Comparison of ENCODE assay signal across 8 mouse cellular contexts in the genomic region with DNA sequence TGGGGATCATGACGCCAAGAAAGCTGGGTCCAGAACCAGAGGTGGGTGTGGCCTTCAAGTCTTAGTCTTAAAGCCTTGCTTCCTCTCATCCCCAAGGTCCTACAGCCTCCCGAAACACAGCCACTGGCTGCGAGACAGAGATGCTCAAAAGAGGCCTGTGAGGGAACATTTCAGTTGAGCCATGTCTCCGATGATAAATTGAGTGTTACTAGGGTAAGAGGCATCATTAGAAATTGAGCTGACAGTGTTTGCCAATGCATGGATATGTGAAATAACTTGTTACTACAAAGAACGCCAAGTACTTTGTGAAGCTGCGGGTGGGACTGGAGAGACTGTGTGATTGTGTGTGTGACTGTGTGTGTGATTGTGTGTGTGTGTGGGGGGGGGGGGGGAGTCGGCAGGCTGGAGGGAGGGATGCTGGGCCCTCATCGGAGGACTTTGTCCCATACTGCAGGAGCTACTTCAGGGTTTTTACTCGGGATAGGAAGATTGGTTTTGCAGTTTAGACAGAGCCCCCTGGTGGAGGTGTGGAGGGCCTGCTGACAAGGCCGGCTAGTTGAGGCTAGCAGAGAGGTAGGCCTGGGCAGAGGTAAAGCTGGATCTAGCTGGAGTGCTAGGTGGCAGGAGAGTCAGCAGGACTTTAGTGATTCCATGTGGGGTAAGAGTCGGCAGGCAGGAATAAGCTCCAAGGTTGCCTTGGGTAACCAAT. TPM values are rescaled to one million over a fixed set of nuclear protein-coding genes. Genes with fewer than 3 reads are reported as not detected.
DNase-seq lines count a peak whose midpoint lies in the region; ATAC-seq and TF ChIP-seq lines count a peak whose summit lies in the region.

No protein-coding gene starts in this region.

- no peaks in the 10 kb centered on the region for H3K36me3 ChIP-seq in embryonic facial prominence, embryonic 13.5 days
- H3K36me3 ChIP-seq in heart, embryonic 12.5 days: no peaks in the 10 kb centered on the region
- H3K36me3 ChIP-seq in kidney, postnatal 0 days (ENCODE audit: insufficient read depth, low read length): no peaks in the 10 kb centered on the region
- H3K36me3 ChIP-seq in liver, adult 2 months (ENCODE audit: control insufficient read depth, insufficient read depth, low read length): no peaks in the 10 kb centered on the region
- H3K36me3 ChIP-seq in testis, adult 2 months (ENCODE audit: control insufficient read depth, insufficient read depth, low read length): no peaks in the 10 kb centered on the region

- no peaks in the 10 kb centered on the region for H3K79me2 ChIP-seq in liver, adult 2 months (ENCODE audit: control insufficient read depth, insufficient read depth, low read length)

- in situ Hi-C loops in Patski (cut with MboI; ENCODE audit: low pct_unique_long_range_greater_than_20kb): loop anchor here (5.0 kb wide), 2 partner anchors 97 to 252 kb away; no protein-coding TSS in a partner anchor

- WGBS in embryonic facial prominence, embryonic 13.5 days: 54% methylated on average over 11 of the region's 11 CpGs
- WGBS in heart, embryonic 12.5 days: 52% methylated on average over 10 of the region's 11 CpGs
- 57% methylated on average over 11 of the region's 11 CpGs for WGBS in kidney, postnatal 0 days
- WGBS in liver, adult 2 months: 56% methylated on average over 11 of the region's 11 CpGs

- no peak for ATAC-seq in Patski
- peak; percentile 67; the same call in 1 of the 2 replicates for ATAC-seq in embryonic facial prominence, embryonic 13.5 days (ENCODE audit: insufficient number of reproducible peaks, insufficient read depth, low FRiP score, low TSS enrichment, low read depth)
- ATAC-seq in heart, embryonic 12.5 days (ENCODE audit: insufficient number of reproducible peaks, low FRiP score): peak; percentile 33; the same call in 1 of the 2 replicates
- 0 out of 2 replicates have a peak, but pooled peaks have one; percentile 40 for ATAC-seq in kidney, postnatal 0 days (replicated peaks; ENCODE audit: low FRiP score, low read depth)
- ATAC-seq in monocyte, adult 5-6 weeks (replicated peaks; ENCODE audit: insufficient number of reproducible peaks, low FRiP score, low TSS enrichment, poor library complexity, severe bottlenecking): peak; percentile 47; the same call in 1 of the 2 replicates

- no peak overlapping the region for H3K4me2 ChIP-seq in embryonic facial prominence, embryonic 13.5 days
- no peak overlapping the region for H3K4me2 ChIP-seq in heart, embryonic 12.5 days
- H3K4me2 ChIP-seq in kidney, postnatal 0 days (ENCODE audit: low read length): no peak overlapping the region

- H3K4me1 ChIP-seq in embryonic facial prominence, embryonic 13.5 days: no peaks in the 10 kb centered on the region
- H3K4me1 ChIP-seq in heart, embryonic 12.5 days (replicated peaks): no peaks in the 10 kb centered on the region
- 0 out of 2 replicates have a peak, but pooled peaks cover 5% of the 10 kb centered on the region for H3K4me1 ChIP-seq in kidney, postnatal 0 days (replicated peaks; ENCODE audit: insufficient read depth, low read length)
- H3K4me1 ChIP-seq in liver, adult 2 months (ENCODE audit: control insufficient read depth, insufficient read depth, low read length): no peaks in the 10 kb centered on the region
- peaks cover 3% of the 10 kb centered on the region; the same call in 1 of the 2 replicates for H3K4me1 ChIP-seq in testis, adult 2 months (ENCODE audit: control insufficient read depth, insufficient read depth, low read length)

- TF ChIP-seq POLR2A in liver, adult 2 months (IDR thresholded peaks at IDR 0.05; ENCODE audit: extremely low read depth, insufficient read depth, low read length): no peak
- TF ChIP-seq POLR2A in testis, adult 2 months (IDR thresholded peaks at IDR 0.05; ENCODE audit: control insufficient read depth, low read depth, low read length): no peak

- H3K9ac ChIP-seq in embryonic facial prominence, embryonic 13.5 days: no peak overlapping the region
- H3K9ac ChIP-seq in heart, embryonic 12.5 days: no peak overlapping the region
- no peak overlapping the region for H3K9ac ChIP-seq in kidney, postnatal 0 days (ENCODE audit: low read depth, low read length)
- no peak overlapping the region for H3K9ac ChIP-seq in liver, adult 2 months (ENCODE audit: low read depth, low read length)

- H3K9me3 ChIP-seq in embryonic facial prominence, embryonic 13.5 days: no peaks in the 10 kb centered on the region
- H3K9me3 ChIP-seq in heart, embryonic 12.5 days (replicated peaks): no peaks in the 10 kb centered on the region
- H3K9me3 ChIP-seq in kidney, postnatal 0 days (replicated peaks; ENCODE audit: low read length): no peaks in the 10 kb centered on the region

- CTCF ChIA-PET in Patski (lab: Charles Lee): interaction anchor here (1.0 to 1.1 kb wide), 2 partner anchors 12 to 16 kb away, joined by 3 to 5 read pairs; no protein-coding TSS in a partner anchor

- no peak overlapping the region for H3K4me3 ChIP-seq in embryonic facial prominence, embryonic 13.5 days
- no peak overlapping the region for H3K4me3 ChIP-seq in heart, embryonic 12.5 days
- no peak overlapping the region for H3K4me3 ChIP-seq in kidney, postnatal 0 days (replicated peaks; ENCODE audit: low read depth, low read length)
- H3K4me3 ChIP-seq in liver, adult 2 months (ENCODE audit: insufficient read depth, low read depth, low read length): no peak overlapping the region
- peak overlapping the region; percentile 49 for H3K4me3 ChIP-seq in testis, adult 2 months (ENCODE audit: control insufficient read depth, low read depth, low read length)

- H3K27ac ChIP-seq in embryonic facial prominence, embryonic 13.5 days: no peak overlapping the region
- no peak overlapping the region for H3K27ac ChIP-seq in heart, embryonic 12.5 days (ENCODE audit: poor library complexity, severe bottlenecking)
- H3K27ac ChIP-seq in kidney, postnatal 0 days: no peak overlapping the region
- H3K27ac ChIP-seq in liver, adult 2 months (replicated peaks; ENCODE audit: insufficient read depth, low read depth, low read length): no peak overlapping the region
- peak overlapping the region; percentile 70; the same call in 1 of the 2 replicates for H3K27ac ChIP-seq in testis, adult 2 months (ENCODE audit: control insufficient read depth, insufficient read depth, low read depth, low read length)

- peak; percentile 41 for TF ChIP-seq CTCF in Patski (IDR thresholded peaks at IDR 0.05)
- peak; percentile 67 for TF ChIP-seq CTCF in kidney, postnatal 0 days (IDR thresholded peaks at IDR 0.05; ENCODE audit: low read depth)
- peak; percentile 86 for TF ChIP-seq CTCF in liver, adult 2 months (IDR thresholded peaks at IDR 0.05; ENCODE audit: low read depth, low read length)
- TF ChIP-seq CTCF in testis, adult 2 months (IDR thresholded peaks at IDR 0.05; ENCODE audit: control insufficient read depth, insufficient read depth, insufficient replicate concordance, low read depth, low read length): peak; percentile 47; the same call in 1 of the 2 replicates

- no peaks in the 10 kb centered on the region for H3K27me3 ChIP-seq in Patski
- H3K27me3 ChIP-seq in embryonic facial prominence, embryonic 13.5 days: no peaks in the 10 kb centered on the region
- H3K27me3 ChIP-seq in heart, embryonic 12.5 days (replicated peaks): no peaks in the 10 kb centered on the region
- H3K27me3 ChIP-seq in kidney, postnatal 0 days (ENCODE audit: insufficient read depth, low read length): no peaks in the 10 kb centered on the region
- H3K27me3 ChIP-seq in liver, adult 2 months (ENCODE audit: control insufficient read depth, insufficient read depth, low read length): no peaks in the 10 kb centered on the region
- H3K27me3 ChIP-seq in testis, adult 2 months (ENCODE audit: control insufficient read depth, insufficient read depth, low read length): no peaks in the 10 kb centered on the region

- POLR2A ChIA-PET in Patski (lab: Charles Lee): interaction anchor here (0.7 kb wide), 1 partner anchor 102 kb away, joined by 3 read pairs; no protein-coding TSS in a partner anchor

- DNase-seq in 3134 (ENCODE audit: extremely low read depth, insufficient read length, low spot score) (peak; percentile 29), Patski (ENCODE audit: low read depth, low spot score) (no peak)
- peak; percentile 68 for DNase-seq in kidney, postnatal 0 days (ENCODE audit: low spot score)
- peak; percentile 58 for DNase-seq in liver, adult 2 months (ENCODE audit: extremely low read depth, low read depth, low spot score)

RNA-seq across cellular contexts. Expression of gene Cbr4, which starts 7.9 kb away (rescaled TPM):
- 31.4 TPM for polyA plus RNA-seq in Patski (2021)
- 29.5 and 32.5 TPM in 2 replicates for polyA plus RNA-seq in embryonic facial prominence, embryonic 13.5 days (2015; fragmentation: Nextera tagmentation; extraction: Ambion mirVana)
- 37.8 and 39.0 TPM in 2 replicates for polyA plus RNA-seq in heart, embryonic 12.5 days (2016; fragmentation: Nextera tagmentation; extraction: Ambion mirVana)
- polyA plus RNA-seq in kidney, postnatal 0 days (2015; fragmentation: Nextera tagmentation; extraction: Ambion mirVana): 55.5 and 55.9 TPM in 2 replicates
- total RNA-seq in liver, adult 2 months (2014; rRNA removed): 22.0 and 22.8 TPM in 2 replicates
- polyA plus RNA-seq in liver, adult 2 months (2012; rRNA removed): 9.5 and 10.7 TPM in 2 replicates
- 6.7 to 45.6 TPM (median 20.7 TPM) in 3 replicates for total RNA-seq in monocyte, adult 5-6 weeks (2017)
- 10.1 and 15.1 TPM in 2 replicates for polyA plus RNA-seq in testis, adult 2 months (2012; rRNA removed)
